Mouse (Mus musculus): ENCODE results near the gene Dmrtc2.
A peak's percentile ranks its signal among the peaks of the same experiment; 100 is the strongest.

Dmrtc2 gene

GRCm38 (mm10) chr7:24902264-24902629 is 32.4 kb downstream of the Dmrtc2 start:
- DNase-seq (ENCODE audit: extremely low spot score): no peak

GRCm38 (mm10) chr7:24902630-24903443 is 33.0 kb downstream of the Dmrtc2 start, which contains the start of gene Arhgef1:
Arhgef1 (plus strand) TSS chr7:24902912.
- peak; percentile 55 for DNase-seq (ENCODE audit: extremely low spot score)

GRCm38 (mm10) chr7:24903444-24903825 is 33.6 kb downstream of the Dmrtc2 start:
- DNase-seq (ENCODE audit: extremely low spot score): no peak

- DNase-seq (ENCODE audit: extremely low spot score): peak; percentile 96
Measured at GRCm38 (mm10) chr7:24904070-24904483, 34.2 kb downstream of the Dmrtc2 start.

GRCm38 (mm10) chr7:24904936-24905335 is 35.1 kb downstream of the Dmrtc2 start:
- peak; percentile 63 for DNase-seq (ENCODE audit: extremely low spot score)

DNA sequence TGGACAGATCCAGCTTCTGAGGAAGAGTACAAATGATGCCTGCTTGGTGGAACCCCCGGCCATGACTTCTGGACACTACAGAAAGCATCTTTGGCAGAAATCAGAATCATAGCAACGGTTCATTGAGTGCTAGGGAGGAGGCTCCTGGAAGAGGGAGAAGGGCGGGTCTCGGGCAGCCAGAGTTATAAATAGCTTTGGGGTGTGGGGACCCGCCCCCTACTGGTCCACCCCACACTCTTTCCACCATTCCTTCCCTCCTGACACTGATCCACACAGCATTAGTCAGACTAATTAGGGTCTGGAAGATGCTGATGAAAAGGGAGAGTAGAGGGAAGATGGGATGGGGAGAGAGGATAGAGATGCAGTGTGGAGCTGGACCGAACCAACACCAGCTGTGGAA is 36.7 kb downstream of the Dmrtc2 start:
- no peak for DNase-seq (ENCODE audit: extremely low spot score)

DNA sequence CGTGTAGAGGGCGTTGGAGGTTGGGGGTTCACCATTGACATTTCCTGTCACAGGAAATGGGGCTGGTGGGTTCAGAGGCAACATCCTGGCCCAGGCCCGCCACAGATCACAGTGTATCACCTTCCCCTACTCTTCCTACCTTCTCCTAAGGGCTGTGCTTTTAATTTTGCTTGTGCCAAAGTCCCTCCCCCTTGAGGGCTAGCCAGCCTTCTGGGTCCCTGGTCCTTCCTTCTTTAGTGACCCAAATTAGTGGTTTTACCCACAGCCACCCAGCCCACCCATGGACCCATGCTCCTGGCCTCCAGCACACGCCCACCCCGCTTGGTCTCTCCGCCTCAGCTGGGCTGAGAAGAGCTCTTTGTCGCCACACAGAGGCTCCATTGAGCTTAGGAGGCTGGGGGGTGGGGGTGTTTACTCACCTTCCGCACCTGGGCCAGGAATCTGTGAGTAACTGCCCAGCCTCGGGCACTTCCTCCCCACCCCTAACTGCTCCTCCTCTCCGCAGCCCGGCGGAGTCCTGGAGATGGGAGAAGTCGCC is 37.4 kb downstream of the Dmrtc2 start:
- DNase-seq (ENCODE audit: extremely low spot score): no peak

- DNase-seq (ENCODE audit: extremely low spot score): no peak
Measured at GRCm38 (mm10) chr7:24912480-24912879, 42.6 kb downstream of the Dmrtc2 start.

DNA sequence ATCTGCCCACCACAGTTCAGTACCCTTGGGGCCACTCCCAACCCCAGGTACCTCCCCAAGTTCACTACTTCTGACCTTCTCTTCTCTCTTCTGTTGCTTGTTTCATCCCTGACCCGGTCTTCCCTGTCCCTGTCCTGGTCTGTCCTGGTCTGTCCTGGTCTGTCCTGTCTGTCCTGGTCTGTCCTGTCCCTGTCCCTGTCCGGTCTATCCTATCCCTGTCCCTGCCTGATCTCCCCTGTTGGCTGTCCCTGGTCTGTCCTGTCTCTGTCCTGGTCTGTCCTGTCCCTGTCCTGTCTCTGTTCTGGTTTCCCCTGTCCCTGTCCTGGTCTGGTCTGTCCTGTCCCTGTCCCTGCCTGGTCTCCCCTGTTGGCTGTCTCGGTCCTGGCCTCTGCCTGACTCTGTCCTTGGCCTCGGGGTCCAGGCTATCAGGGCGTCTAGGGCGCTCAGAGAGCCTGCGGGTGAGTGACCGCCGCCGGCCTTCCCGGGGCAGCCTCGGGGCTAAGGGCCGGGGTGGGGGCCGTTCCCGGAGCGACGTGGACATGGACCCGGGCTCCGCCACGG is 49.0 kb downstream of the Dmrtc2 start:
- no peak for DNase-seq (ENCODE audit: extremely low spot score)

GRCm38 (mm10) chr7:24919728-24920127 is 49.9 kb downstream of the Dmrtc2 start:
- DNase-seq (ENCODE audit: extremely low spot score): no peak
